Mouse (Mus musculus) stomach, postnatal 0 days (tissue): ENCODE measurements around the gene Abcg5. TPM values are rescaled to one million over a fixed set of nuclear protein-coding genes. Genes with fewer than 3 reads are reported as not detected.

Source experiments
- ATAC-seq: fragments of 200-750 bp; cut with Nextera tagmentation; 2 replicates; pipeline ENCODE4 v1.8.0; 2017; ENCODE audit not compliant: low FRiP score, low TSS enrichment
- DNase-seq: peaks from one replicate; pipeline ENCODE4 v3.0.0-alpha.2; 2016; ENCODE audit warnings: low spot score
- H3K27ac ChIP-seq: fragments of 300-500 bp; sonication (generic); replicated peaks from 2 replicates; pipeline ENCODE4 v1.5.1; 2014; ENCODE audit warnings: mild to moderate bottlenecking, control low read depth
- H3K27me3 ChIP-seq: fragments of 300-500 bp; sonication (generic); 2 replicates; pipeline ENCODE4 v1.6.1; 2014; ENCODE audit warnings: low read length; ENCODE audit not compliant: control insufficient read depth, insufficient read depth
- H3K36me3 ChIP-seq: fragments of 300-500 bp; sonication (generic); 2 replicates; pipeline ENCODE4 v1.6.1; 2014; ENCODE audit warnings: low read length, mixed read lengths; ENCODE audit not compliant: control insufficient read depth, insufficient read depth
- H3K4me1 ChIP-seq: fragments of 300-500 bp; sonication (generic); replicated peaks from 2 replicates; pipeline ENCODE4 v1.6.1; 2014; ENCODE audit warnings: antibody characterized with exemption; ENCODE audit not compliant: control insufficient read depth, insufficient read depth
- H3K4me2 ChIP-seq: fragments of 300-500 bp; sonication (generic); replicated peaks from 2 replicates; pipeline ENCODE4 v1.6.1; 2014; ENCODE audit warnings: low read depth, mild to moderate bottlenecking, control low read depth, moderate library complexity
- H3K4me3 ChIP-seq: fragments of 300-500 bp; sonication (generic); 2 replicates; pipeline ENCODE4 v1.5.1; 2014; ENCODE audit warnings: low read depth, low read length, control low read depth
- H3K9ac ChIP-seq: fragments of 300-500 bp; sonication (generic); 2 replicates; pipeline ENCODE4 v1.6.1; 2014; ENCODE audit warnings: mild to moderate bottlenecking, low read length, control low read depth, mixed read lengths
- H3K9me3 ChIP-seq: fragments of 300-500 bp; sonication (generic); 2 replicates; pipeline ENCODE4 v1.6.1; 2016; ENCODE audit warnings: low read length; ENCODE audit not compliant: control insufficient read depth
- CTCF ChIP-seq: IDR thresholded peaks from 2 replicates; pipeline ENCODE4 v1.5.1; 2016; ENCODE audit warnings: antibody characterized with exemption, low read depth, mild to moderate bottlenecking, moderate library complexity
- EP300 ChIP-seq: optimal IDR thresholded peaks from 2 replicates; pipeline ENCODE3; 2016; ENCODE audit warnings: antibody characterized with exemption
- WGBS: fragments of 180-500 bp; shearing (Covaris S2); extraction: QIAGEN DNeasy Blood & Tissue Kit; methylation state at CpG from one replicate; pipeline ENCODE4 v1.1.7; 2014; 5-methylcytosine and 5-hydroxymethylcytosine counted together
- polyA plus RNA-seq: library from polyadenylated mRNA; unstranded; fragments of >200 nt; fragmentation: Nextera tagmentation; extraction: Ambion mirVana; gene quantifications from 2 replicates; pipeline ENCODE4 v1.2.1, GENCODE M21; 2015

Gene Abcg5
- polyA plus RNA-seq, 1 experiment from 2014 or later: 0.82 TPM

- Histone ChIP-seq H3K4me2 (no peak overlapping the region), H3K9me3 (no peaks in the 10 kb centered on the region), H3K4me1 (0 out of 2 replicates have a peak, but pooled peaks cover 4% of the 10 kb centered on the region), H3K27me3 (no peaks in the 10 kb centered on the region), H3K36me3 (no peaks in the 10 kb centered on the region), H3K27ac (no peak overlapping the region), H3K4me3 (no peak overlapping the region), H3K9ac (no peak overlapping the region)
- TF ChIP-seq CTCF (no peak), EP300 (no peak)
- ATAC-seq (no peak), DNase-seq (no peak)
- 74% methylated on average over 9 of the region's 9 CpGs for WGBS
Observed at GRCm38 (mm10) chr17:84628611-84629010, 54.2 kb downstream of the Abcg5 start.

- Histone ChIP-seq H3K4me2 (no peak overlapping the region), H3K9ac (no peak overlapping the region), H3K4me3 (no peak overlapping the region), H3K27me3 (no peaks in the 10 kb centered on the region), H3K9me3 (no peaks in the 10 kb centered on the region), H3K27ac (no peak overlapping the region), H3K36me3 (no peaks in the 10 kb centered on the region), H3K4me1 (0 out of 2 replicates have a peak, but pooled peaks cover 4% of the 10 kb centered on the region)
- ATAC-seq: no peak
- 75% methylated on average over 10 of the region's 10 CpGs for WGBS
- TF ChIP-seq CTCF (no peak), EP300 (no peak)
- DNase-seq: no peak
Observed at GRCm38 (mm10) chr17:84627721-84628120, 55.1 kb downstream of the Abcg5 start.

GRCm38 (mm10) chr17:84626857-84627305 lies 55.9 kb downstream of the Abcg5 start:
- Histone ChIP-seq H3K4me2 (peak overlapping the region; percentile 77), H3K9ac (peak overlapping the region; percentile 59), H3K36me3 (no peaks in the 10 kb centered on the region), H3K27me3 (no peaks in the 10 kb centered on the region), H3K27ac (peak overlapping the region; percentile 24; the same call in 1 of the 2 replicates), H3K9me3 (no peaks in the 10 kb centered on the region), H3K4me1 (0 out of 2 replicates have a peak, but pooled peaks cover 4% of the 10 kb centered on the region), H3K4me3 (peak overlapping the region; percentile 60)
- DNase-seq: no peak
- no peak for ATAC-seq
- TF ChIP-seq CTCF (peak; percentile 52), EP300 (no peak)
- 27% methylated on average over 9 of the region's 9 CpGs for WGBS

DNA sequence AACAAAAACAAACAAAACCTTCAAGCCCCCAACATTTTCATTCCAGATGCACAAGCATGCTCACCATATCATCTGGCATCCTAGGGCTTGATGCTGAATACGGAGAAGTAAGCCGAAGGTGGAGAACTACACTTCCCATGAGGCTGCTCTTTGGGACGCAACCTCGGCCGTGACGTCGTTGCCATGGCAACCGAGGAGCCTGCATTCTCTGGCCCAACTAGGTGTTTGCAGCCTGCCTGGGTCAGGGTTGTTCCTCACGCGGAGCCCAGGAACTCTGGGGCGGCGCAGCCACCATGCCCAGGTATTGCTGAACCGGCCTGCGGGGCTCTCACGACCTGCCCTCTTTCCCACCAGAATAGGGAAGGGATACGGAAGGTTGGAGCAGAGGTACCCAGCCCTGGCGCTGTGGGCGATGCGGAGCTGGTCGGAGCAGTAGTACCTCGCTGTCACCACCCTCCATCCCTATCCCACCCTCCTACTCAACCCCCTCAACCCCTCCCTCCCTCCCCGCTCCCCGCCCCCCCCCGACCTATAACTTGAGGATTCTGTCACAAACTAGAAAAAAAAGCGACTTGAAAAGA lies 56.4 kb downstream of the Abcg5 start, which contains the start of gene Dync2li1:
Dync2li1 (plus strand) TSS at position 221 of the 581 bp plus-strand sequence.
- Histone ChIP-seq H3K36me3 (no peaks in the 10 kb centered on the region), H3K9me3 (no peaks in the 10 kb centered on the region), H3K27me3 (no peaks in the 10 kb centered on the region), H3K4me2 (peak within 1 kb of the TSS; percentile 77), H3K9ac (peak within 1 kb of the TSS; percentile 59), H3K4me1 (0 out of 2 replicates have a peak, but pooled peaks cover 4% of the 10 kb centered on the region), H3K27ac (peak within 1 kb of the TSS; percentile 24), H3K4me3 (peak within 1 kb of the TSS; percentile 60)
- TF ChIP-seq EP300: no peak
- no peak for TF ChIP-seq CTCF
- ATAC-seq (peak; percentile 97), DNase-seq (peak; percentile 90)
- under 1% methylated on average over 23 of the region's 25 CpGs for WGBS

GRCm38 (mm10) chr17:84622873-84623272 lies 59.9 kb downstream of the Abcg5 start:
- H3K9me3 ChIP-seq: no peaks in the 10 kb centered on the region
- 66% methylated on average over 2 of the region's 2 CpGs for WGBS
- TF ChIP-seq CTCF (no peak), EP300 (no peak)
- no peak for ATAC-seq
- no peak overlapping the region for H3K4me3 ChIP-seq
- 0 out of 2 replicates have a peak, but pooled peaks cover 4% of the 10 kb centered on the region for H3K4me1 ChIP-seq
- no peak overlapping the region for H3K27ac ChIP-seq
- no peak overlapping the region for H3K9ac ChIP-seq
- H3K27me3 ChIP-seq: no peaks in the 10 kb centered on the region
- DNase-seq: no peak
- H3K4me2 ChIP-seq: no peak overlapping the region
- H3K36me3 ChIP-seq: no peaks in the 10 kb centered on the region

GRCm38 (mm10) chr17:84622028-84622427 lies 60.8 kb downstream of the Abcg5 start:
- H3K4me1 ChIP-seq: 0 out of 2 replicates have a peak, but pooled peaks cover 3% of the 10 kb centered on the region
- no peak overlapping the region for H3K4me2 ChIP-seq
- H3K4me3 ChIP-seq: no peak overlapping the region
- no peaks in the 10 kb centered on the region for H3K9me3 ChIP-seq
- H3K36me3 ChIP-seq: no peaks in the 10 kb centered on the region
- 85% methylated on average over 4 of the region's 4 CpGs for WGBS
- no peak for TF ChIP-seq EP300
- peak; percentile 37 for TF ChIP-seq CTCF
- H3K9ac ChIP-seq: no peak overlapping the region
- no peak overlapping the region for H3K27ac ChIP-seq
- DNase-seq (no peak), ATAC-seq (no peak)
- H3K27me3 ChIP-seq: no peaks in the 10 kb centered on the region
